Mouse (Mus musculus): Measurements from ENCODE around the gene Prep. TPM values are rescaled to one million over a fixed set of nuclear protein-coding genes. Genes with fewer than 3 reads are reported as not detected.
"Not testable (repeated sequence)": the region's sequence is repeated elsewhere in the genome, so short reads cannot be mapped to it uniquely, and the experiment has no call there.

Prep gene
- total RNA-seq, 2 experiments from 2014 or later, result 14.3 to 17.3 TPM

DNA sequence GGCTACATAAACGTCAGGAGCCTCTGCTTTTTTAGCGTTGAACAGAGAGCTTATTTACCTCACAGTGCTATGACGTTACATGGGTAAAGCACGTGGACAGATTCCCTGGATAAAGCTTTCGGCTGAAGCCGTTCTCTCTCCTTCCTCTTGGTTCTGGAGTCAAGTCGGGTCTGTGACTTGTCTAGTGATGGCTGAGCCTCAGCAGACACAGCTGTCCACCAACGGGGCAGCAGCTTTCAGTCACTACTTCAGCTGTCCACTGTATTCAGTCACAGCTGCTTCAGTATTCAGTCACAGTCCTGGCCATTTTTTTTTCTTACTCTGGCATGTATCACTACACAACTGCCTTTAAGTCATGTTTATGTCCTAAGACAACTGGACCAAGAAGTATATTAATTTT, 106.9 kb downstream of the Prep start:
- no peak for ATAC-seq (replicated peaks; ENCODE audit: poor library complexity, severe bottlenecking)

DNA sequence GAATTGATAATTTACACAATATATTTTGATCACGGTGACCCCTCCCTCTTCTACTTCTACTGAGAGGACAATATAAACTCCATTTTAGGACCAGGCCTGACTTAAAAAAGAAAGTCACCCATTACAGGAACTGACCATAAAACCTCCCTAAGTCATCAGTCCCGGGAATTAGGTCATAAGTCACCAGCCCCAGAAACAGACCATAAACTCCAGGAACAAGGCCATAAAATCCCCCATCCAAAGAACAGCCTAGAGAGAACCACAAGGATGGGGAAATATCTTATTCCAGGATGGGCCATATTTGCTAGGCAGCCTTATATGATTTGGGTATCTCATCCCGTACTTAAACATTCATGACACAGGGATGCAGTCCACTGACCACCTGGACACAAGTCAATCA, 107.3 kb downstream of the Prep start:
- no peak for ATAC-seq (replicated peaks; ENCODE audit: poor library complexity, severe bottlenecking)

DNA sequence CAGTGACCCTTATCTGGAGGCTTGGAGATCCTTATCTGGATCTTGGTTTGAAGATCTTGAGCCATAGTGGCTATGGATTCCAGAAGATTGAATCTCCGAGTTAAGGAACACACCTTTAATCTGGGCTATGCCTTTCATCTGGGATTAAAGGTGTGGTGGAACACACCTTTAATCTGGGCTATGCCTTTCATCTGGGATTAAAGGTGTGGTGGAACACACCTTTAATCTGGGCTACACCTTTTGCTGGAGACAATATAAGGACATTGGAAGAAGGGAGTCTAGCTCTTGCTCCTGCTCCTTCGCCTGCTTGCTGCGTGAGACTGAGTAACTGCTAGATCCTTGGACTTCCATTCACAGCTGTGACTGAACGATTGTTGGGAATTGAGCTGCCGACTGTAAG, 110.8 kb downstream of the Prep start, which contains the start of gene Popdc3:
Popdc3 (plus strand) TSS at position 301 of the 400 bp plus-strand sequence.
- ATAC-seq (replicated peaks; ENCODE audit: poor library complexity, severe bottlenecking), result not testable (repeated sequence)

DNA sequence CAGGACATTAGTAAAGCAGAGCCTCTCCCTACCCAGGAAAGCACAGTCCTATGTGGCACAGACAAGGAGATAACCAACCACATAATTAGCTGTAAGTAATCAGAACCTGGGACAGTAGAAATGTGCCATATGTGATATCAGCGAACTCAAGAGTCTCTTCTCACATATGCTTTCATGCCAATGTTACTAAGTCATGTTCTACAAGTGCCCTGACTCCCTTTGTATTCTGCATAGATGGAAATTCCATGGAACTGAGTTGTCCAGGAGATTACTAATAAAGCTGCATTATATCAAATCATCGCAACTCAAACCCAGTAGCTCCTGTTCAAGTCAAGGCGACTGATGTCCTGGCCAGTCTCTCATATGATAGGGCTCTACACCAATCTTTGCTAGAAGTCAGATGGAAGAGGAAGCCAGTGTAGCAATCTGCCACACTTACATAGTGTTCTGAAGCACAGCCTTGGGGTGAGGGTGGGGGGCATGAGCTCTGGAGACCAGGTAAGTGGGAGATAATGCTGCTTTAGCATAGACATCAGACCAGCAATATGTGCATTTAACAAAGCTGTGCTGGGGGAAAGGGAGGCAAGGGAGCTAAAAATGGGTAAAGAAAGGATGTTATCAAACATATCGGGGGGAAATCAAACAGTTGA, 113.8 kb downstream of the Prep start:
- ATAC-seq (replicated peaks; ENCODE audit: poor library complexity, severe bottlenecking), result no peak

DNA sequence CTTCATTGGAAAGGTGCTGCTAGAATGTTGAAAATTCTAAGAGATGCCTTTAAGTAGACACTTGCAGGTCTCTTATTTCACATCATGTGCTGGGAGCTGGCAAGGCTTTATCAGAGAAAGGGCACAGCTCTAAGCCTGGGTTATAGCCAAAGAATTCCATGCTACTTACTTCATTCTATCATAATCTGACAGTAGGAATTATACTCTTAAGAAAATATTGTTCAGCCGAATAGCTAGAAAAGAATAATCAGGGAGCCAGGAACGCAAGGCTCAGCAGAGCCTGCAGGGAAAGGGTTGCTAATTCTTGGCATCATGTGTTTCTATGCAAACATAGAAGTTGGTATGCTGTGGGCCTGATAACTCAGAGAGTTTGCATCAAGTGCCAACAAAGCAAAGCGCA, 114.3 kb downstream of the Prep start:
- ATAC-seq (replicated peaks; ENCODE audit: poor library complexity, severe bottlenecking), result no peak

DNA sequence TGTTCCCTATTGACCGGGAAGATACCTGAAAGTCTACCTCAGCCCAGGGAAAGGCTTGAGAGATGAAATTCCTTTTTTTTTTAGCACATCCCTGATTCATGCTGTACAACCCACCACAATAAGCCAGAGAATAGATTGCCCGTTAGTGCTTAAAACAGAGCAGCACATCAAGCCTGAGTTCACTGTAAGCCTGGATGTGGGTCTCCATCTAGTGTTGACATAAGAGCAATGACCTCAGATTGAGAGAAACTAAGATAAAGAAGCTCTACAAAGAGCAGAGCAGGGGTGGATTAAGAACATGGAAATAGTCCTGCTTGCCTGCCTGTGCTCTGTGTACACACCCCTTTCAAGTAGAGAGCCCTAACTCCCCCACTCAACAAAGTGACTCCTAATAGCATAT, 118.5 kb downstream of the Prep start:
- no peak for ATAC-seq (replicated peaks; ENCODE audit: poor library complexity, severe bottlenecking)

DNA sequence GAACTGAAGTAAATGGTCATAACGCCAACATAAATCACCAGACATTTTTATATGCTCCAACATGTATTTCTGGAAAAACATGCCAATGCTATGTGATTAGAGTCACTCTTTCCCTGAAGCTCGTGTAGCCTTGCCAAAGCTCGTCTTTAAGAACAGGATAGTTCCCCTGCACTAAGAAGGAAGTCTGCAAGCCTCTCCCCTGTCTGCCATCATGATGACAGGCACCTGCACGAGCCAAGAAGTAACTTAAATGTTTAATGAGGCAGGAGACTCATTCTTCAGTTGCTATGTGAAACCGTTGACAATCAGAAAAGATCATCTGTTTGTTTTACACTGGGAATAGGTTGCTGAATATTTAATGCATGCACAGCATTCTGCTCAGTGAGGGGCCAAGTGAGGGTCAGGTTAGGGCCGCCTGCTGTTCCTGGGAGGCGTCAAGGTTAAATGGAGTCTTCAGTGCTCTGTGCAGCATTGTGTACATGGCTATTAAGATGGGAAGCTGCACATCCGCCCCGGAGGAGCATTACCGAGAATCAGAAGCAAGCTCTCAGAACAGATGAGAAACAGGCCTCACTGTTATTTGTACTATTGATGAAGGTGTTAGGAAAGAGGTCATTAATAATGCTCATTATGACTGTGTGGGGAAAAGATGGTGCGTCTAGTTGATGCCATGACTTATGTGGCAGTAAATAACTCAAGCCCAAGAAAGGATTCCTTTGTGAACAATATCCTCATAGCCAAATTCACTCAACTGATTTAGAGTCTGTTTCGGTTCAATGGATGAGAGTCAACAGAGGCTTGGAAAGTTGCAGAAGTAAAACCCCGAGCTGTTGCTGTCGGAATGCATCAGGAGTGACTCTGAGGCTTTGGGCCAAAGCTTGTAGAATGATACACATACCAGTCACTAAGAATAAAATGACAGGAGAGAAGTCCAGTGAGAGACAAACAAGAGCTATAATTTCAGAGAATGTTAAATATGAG, 126.6 kb downstream of the Prep start:
- ATAC-seq (replicated peaks; ENCODE audit: poor library complexity, severe bottlenecking), result no peak

DNA sequence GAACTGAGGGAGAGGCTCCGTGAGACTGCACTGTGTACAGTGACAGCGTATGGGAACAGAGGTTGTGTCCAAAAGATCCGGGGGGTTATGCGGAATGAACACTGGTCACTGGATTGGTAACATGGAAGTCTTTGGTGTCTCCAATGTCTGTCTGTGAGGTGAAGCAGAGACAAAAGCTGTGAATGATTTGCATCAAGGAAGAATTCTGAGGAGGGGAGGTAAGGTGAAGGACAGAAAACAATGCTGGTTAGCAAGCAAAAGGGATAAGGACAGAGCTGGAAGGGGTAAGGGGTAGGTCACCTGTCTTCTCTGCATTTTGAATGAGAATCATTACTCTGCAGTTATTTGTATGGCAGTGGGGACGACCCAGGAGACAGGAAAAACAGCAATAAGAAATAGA, 127.5 kb downstream of the Prep start:
- no peak for ATAC-seq (replicated peaks; ENCODE audit: poor library complexity, severe bottlenecking)

DNA sequence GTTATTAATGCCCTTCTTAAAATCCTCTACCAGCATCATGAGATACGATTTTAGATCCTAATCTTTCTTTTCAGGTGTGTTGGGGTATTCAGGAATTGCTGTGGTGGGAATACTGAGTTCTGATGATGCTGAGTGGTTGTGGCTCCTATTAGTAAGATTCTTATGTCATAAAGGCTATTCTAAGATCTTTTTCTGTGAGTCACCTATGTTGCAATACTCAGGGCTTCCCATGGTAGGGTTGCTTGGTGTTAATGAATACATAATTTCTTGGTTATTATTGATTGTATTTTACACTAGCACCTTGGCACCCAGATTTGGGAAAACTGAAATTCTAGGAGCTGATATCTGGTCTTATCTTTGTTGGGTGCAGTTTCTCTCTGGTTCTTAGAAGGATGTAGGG, 137.6 kb downstream of the Prep start:
- no peak for ATAC-seq (replicated peaks; ENCODE audit: poor library complexity, severe bottlenecking)

DNA sequence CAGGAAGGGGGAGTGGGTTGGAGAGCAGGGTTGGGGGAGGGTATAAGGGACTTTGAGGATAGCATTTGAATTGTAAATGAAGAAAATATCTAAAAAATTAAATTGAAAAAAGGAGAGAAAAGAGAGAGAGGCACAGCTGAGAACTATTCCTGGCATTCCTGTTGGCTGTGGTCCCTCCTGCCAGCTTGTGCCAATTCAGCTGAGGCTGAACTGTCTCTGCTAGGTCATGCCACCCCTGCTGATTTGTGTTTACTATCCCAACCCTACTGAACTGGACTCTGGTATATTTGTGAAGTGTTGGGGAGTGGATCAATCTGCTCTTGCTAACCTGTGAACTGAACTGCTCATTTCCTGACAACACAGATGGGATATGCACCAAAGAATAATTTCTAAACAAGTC, 143.2 kb downstream of the Prep start:
- no peak for ATAC-seq (replicated peaks; ENCODE audit: poor library complexity, severe bottlenecking)

DNA sequence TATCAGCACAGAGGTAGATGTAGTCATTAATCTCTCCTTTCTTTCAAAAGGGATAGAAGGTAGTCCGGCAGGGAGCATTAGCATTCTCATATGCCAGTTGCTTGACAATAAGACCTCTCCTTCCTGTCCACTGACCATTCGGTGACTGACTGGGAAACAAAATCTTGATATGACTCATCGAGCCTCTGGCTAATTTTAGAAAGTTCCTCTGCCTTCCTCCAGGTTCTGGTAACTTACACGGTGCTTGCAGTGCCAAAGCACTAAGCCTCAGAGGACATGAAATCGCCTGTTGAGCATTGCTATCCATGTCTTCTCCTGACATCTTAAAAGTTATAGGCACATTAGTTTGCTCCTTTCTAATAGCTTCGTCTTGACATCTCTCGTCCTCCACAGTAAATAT, 149.7 kb downstream of the Prep start:
- ATAC-seq (replicated peaks; ENCODE audit: poor library complexity, severe bottlenecking), result no peak

Other genes with a start within 250 kb of the Prep start
- gene Popdc3, start 110.9 kb downstream of the Prep start, total RNA-seq (2014; fragmentation: Nextera tagmentation), result not detected in 2 replicates
- not detected in 2 replicates for gene Popdc3, start 110.9 kb downstream of the Prep start, total RNA-seq (2017)

All from granulocyte monocyte progenitor cell, adult 5-6 weeks (primary cell).